Mouse (Mus musculus): ENCODE results near the gene Mok.

DNA sequence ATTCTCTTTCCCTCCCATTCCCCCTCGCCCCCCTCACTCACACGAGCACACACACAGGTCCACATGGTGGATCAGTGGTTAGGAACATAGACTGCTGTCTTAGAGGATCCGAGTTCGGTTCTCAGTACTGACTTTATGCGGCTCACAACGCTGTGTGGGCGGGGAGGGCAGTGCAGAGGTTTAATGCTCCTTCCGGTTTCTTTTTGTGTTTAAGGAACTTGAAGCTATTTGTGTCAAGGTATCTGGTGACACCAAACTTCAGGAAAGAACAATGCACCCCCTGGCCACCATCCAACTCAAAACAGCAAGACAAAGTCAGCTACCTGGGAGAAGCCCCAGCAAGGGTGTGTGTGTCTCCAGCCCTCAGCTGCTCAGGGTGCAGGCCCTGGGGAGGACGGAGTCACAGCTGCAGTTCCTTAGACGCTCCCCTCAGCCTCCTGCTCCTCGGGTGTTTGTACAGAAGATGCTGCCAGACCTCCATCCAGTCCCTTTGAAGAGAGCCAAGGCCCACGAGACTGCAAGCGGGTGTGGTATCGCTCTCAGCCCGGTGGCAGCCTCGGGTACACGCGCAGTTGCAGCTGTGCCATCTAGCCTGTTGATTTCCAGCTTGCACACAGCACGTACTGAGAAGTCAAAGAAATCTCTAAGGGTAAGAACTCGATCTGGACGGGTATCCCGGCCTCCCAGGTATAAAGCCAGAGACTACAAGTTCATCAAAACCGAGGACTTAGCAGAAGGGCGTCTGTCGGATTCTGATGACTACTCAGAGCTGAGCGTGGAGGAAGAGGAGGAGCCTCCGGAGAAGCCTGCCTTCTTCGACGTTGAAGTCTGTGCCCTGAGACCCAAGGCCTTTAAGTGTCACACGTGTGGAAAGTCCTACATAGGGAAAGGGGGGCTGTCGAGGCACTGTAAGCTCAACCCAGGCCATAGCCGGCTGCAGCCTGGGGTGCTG is 14.3 kb upstream of the Mok start:
- TF ChIP-seq POLR2A (IDR thresholded peaks at IDR 0.05; ENCODE audit: extremely low read depth, insufficient read depth, low read length) (no peak), CTCF (IDR thresholded peaks at IDR 0.05; ENCODE audit: extremely low read depth, insufficient read depth, low read length) (no peak)

Data from cortical plate, adult 2 months (tissue).